ENCODE assay signal across 1 mouse cellular context in the genomic region with DNA sequence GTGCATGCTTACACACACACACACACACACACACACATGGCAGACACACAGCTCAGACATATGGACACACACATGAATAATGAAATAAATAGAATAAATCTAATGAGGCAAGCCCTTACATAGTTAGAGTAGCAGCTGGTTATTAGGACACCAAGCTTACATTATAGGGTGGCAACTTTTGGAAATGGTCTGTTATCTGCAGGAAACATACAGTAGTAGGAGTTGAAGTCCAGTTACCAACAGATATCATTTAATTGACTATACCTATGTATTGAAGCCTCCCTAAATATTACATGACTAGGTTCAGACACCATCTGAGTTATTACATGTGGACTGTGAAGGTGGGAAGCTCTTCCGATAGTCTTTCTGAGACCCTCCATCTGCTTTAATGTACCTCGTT.
TF ChIP-seq lines count a peak whose summit lies in the region.

No protein-coding gene starts in this region.

TF ChIP-seq in MEL, 35 proteins besides CTCF, POLR2A, EP300 and RAD21 (continued from another document):
- TF ChIP-seq GATA1 (IDR thresholded peaks at IDR 0.05; ENCODE audit: low read depth, low read length) (0 out of 2 replicates have a peak, but pooled peaks have one; percentile 30), TAL1 (IDR thresholded peaks at IDR 0.05; ENCODE audit: low read length) (peak; percentile 31; the same call in 1 of the 2 replicates), ZNF384 (IDR thresholded peaks at IDR 0.05; ENCODE audit: low read depth, low read length) (no peak)
